Mouse (Mus musculus) adrenal gland, postnatal 25 days (tissue): ENCODE measurements around the gene Cmss1. TPM values are rescaled to one million over a fixed set of nuclear protein-coding genes. Genes with fewer than 3 reads are reported as not detected.

Source experiments
- DNase-seq: peaks from one replicate; pipeline ENCODE4 v3.0.0; 2021; ENCODE audit warnings: mixed read lengths
- total RNA-seq: library from RNA; stranded (reverse); gene quantifications from 2 replicates; pipeline ENCODE4 v1.2.3, GENCODE M21; 2021

Cmss1 gene
- total RNA-seq, 1 experiment from 2014 or later, result 17.6 TPM

GRCm38 (mm10) chr16:57292765-57293164 is 313.9 kb downstream of the Cmss1 start, which contains the start of gene Tmem30c:
TSS of gene Tmem30c (minus strand) at chr16:57292865.
- no peak for DNase-seq

- no peak for DNase-seq
Observed at GRCm38 (mm10) chr16:57292296-57292695, 314.4 kb downstream of the Cmss1 start.

GRCm38 (mm10) chr16:57291696-57292095 is 315.0 kb downstream of the Cmss1 start:
- no peak for DNase-seq

GRCm38 (mm10) chr16:57281417-57281816 is 325.2 kb downstream of the Cmss1 start:
- DNase-seq, result no peak

GRCm38 (mm10) chr16:57280221-57281217 is 326.1 kb downstream of the Cmss1 start:
- no peak for DNase-seq

GRCm38 (mm10) chr16:57278976-57279626 is 327.6 kb downstream of the Cmss1 start:
- no peak for DNase-seq

GRCm38 (mm10) chr16:57269751-57270150 is 336.9 kb downstream of the Cmss1 start:
- DNase-seq, result no peak

- DNase-seq, result no peak
Observed at GRCm38 (mm10) chr16:57268058-57268841, 338.4 kb downstream of the Cmss1 start.

GRCm38 (mm10) chr16:57267068-57267467 is 339.6 kb downstream of the Cmss1 start:
- DNase-seq, result no peak

GRCm38 (mm10) chr16:57260152-57260551 is 346.5 kb downstream of the Cmss1 start:
- DNase-seq, result no peak

- DNase-seq, result no peak
Observed at GRCm38 (mm10) chr16:57259356-57260083, 347.1 kb downstream of the Cmss1 start.

Other genes starting within 250 kb of the Cmss1 start
- 2.9 TPM in 2 replicates for gene Col8a1, start 147.9 kb upstream of the Cmss1 start, total RNA-seq